Mouse (Mus musculus): ENCODE measurements around the gene Lgals3bp.
"Not testable (repeated sequence)": the region's sequence is repeated elsewhere in the genome, so short reads cannot be mapped to it uniquely, and the experiment has no call there.

Gene Lgals3bp

GRCm38 (mm10) chr11:118399891-118400565 is 1.9 kb downstream of the Lgals3bp start:
- DNase-seq: peak; percentile 23

- peak; percentile 6 for DNase-seq
Observed at GRCm38 (mm10) chr11:118397806-118398530, 3.9 kb downstream of the Lgals3bp start.

GRCm38 (mm10) chr11:118394538-118394937 is 7.4 kb downstream of the Lgals3bp start:
- DNase-seq: peak; percentile 4

GRCm38 (mm10) chr11:118393991-118394390 is 7.9 kb downstream of the Lgals3bp start:
- DNase-seq: peak; percentile 4

- DNase-seq: peak; percentile 3
Observed at GRCm38 (mm10) chr11:118387816-118388215, 14.1 kb downstream of the Lgals3bp start.

- DNase-seq: peak; percentile 93
Observed at GRCm38 (mm10) chr11:118379251-118380009, 22.5 kb downstream of the Lgals3bp start.

- DNase-seq: peak; percentile 5
Observed at GRCm38 (mm10) chr11:118378656-118379055, 23.2 kb downstream of the Lgals3bp start.

- DNase-seq: not testable (repeated sequence)
Observed at GRCm38 (mm10) chr11:118376323-118376722, 25.6 kb downstream of the Lgals3bp start.

- peak; percentile 33 for DNase-seq
Observed at GRCm38 (mm10) chr11:118375881-118376280, 26.0 kb downstream of the Lgals3bp start.

GRCm38 (mm10) chr11:118375461-118375860 is 26.4 kb downstream of the Lgals3bp start:
- DNase-seq: peak; percentile 3

- no peak for DNase-seq
Observed at GRCm38 (mm10) chr11:118375006-118375405, 26.9 kb downstream of the Lgals3bp start.

- no peak for DNase-seq
Observed at GRCm38 (mm10) chr11:118374506-118374905, 27.4 kb downstream of the Lgals3bp start.

- DNase-seq: no peak
Observed at GRCm38 (mm10) chr11:118372641-118373040, 29.3 kb downstream of the Lgals3bp start.

- DNase-seq: no peak
Observed at GRCm38 (mm10) chr11:118371876-118372275, 30.0 kb downstream of the Lgals3bp start.

GRCm38 (mm10) chr11:118369657-118370056 is 32.2 kb downstream of the Lgals3bp start:
- no peak for DNase-seq

GRCm38 (mm10) chr11:118369251-118369650 is 32.6 kb downstream of the Lgals3bp start:
- DNase-seq: no peak

- peak; percentile 45 for DNase-seq
Observed at GRCm38 (mm10) chr11:118368330-118368729, 33.6 kb downstream of the Lgals3bp start.

- DNase-seq: no peak
Observed at GRCm38 (mm10) chr11:118366559-118366958, 35.3 kb downstream of the Lgals3bp start.

- peak; percentile 5 for DNase-seq
Observed at GRCm38 (mm10) chr11:118366108-118366507, 35.8 kb downstream of the Lgals3bp start.

- DNase-seq: peak; percentile 63
Observed at GRCm38 (mm10) chr11:118365171-118365570, 36.7 kb downstream of the Lgals3bp start.

- DNase-seq: no peak
Observed at GRCm38 (mm10) chr11:118364021-118364420, 37.9 kb downstream of the Lgals3bp start.

GRCm38 (mm10) chr11:118362971-118363518 is 38.8 kb downstream of the Lgals3bp start:
- peak; percentile 60 for DNase-seq

- DNase-seq: no peak
Observed at GRCm38 (mm10) chr11:118362501-118362900, 39.4 kb downstream of the Lgals3bp start.

Measured in kidney, postnatal 10 days (tissue).